Mouse (Mus musculus): ENCODE results near the gene Txndc12.

Txndc12 gene

DNA sequence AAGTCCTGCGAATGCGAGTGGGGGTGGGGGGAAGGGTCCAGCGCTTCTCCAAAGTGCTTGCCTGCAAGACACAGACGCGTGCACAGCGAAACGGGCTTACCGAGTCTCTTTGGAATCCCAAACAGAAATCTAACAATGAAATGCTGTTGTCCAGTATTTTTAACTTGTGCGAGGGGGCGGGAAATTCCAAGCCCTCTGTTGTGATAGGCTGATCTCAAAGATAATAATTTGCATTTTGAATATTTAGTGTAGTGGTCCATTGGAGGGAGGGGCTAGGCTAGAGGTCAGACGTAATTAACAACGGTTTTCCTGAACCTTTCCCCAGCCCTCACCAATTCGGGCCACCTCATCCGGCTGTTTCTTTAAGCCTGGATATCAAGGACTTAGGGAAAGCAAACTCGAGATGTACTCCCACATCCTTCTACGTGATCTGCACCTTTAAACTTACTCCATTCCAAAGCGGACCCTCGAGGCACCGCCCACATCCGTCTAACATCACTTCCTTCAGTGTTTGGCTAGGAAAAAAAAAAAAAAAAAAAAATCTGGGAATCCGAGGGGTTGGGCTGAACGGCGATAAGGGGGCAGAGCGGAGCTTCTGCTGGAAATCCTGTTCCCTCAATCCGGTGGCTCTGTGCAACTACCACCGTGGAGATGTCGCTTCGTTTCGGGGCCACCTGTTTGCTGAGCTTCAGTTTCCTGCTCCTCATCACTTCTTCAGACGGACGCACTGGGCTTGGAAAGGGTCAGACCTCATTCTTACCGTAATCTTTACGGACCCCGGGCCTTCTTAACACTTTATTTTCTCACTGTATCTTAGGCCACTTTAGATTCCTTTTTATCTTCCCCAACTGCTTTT lies at the start of gene Txndc12:
TSS of gene Txndc12 (plus strand) at position 487 of the 856 bp plus-strand sequence.
- peak; percentile 82 for DNase-seq

DNA sequence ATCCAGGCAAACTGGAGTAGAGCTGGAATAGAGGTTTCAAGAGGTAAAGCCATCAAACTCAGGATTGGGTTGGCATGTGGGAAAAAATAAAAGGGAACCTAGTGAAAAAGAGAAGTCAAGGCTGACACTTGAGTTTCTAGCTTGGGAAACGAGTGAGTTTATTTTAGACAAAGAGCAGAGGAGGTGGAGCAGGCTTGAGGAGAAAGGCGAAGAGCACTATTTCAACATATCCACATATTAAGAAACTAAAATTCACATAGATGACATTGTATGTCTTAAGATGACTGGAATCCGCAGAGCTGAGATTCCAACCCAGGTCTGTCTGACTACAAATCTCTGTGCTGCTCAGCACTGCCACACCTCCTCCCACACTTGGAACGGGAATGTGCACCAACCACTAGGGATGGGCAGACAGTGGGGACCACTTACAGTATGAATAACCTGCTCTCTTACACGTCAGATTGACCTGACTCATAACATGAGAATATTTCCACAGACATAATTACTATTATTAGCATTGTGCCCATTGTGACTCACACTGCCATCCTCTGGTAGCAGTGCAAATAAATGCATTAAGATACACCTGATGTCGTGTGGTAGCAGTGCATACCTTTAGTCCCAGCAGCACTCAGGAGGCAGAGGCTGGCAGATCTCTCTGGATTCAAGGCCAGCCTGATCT lies 45.0 kb upstream of the Txndc12 start:
- no peak for DNase-seq

DNA sequence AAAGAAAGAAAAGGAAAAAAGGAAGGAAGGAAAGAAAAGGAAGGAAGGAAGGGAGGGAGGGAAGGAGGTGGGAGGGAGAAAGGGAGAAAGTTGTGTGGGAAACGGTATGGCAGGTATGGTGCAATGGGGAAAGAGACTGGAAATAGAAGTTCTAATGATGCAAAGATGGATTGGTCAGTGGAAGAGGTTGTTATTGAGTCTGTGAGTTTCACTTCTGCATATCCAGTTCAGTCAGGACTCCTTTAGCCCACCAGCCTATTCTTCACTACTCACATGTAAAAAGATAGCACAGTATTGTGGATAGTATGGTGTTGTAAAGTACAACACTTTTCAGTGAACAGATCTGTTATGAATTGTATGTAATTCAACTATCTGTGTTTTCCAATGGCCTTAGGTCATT lies 43.9 kb upstream of the Txndc12 start:
- DNase-seq, result no peak

DNA sequence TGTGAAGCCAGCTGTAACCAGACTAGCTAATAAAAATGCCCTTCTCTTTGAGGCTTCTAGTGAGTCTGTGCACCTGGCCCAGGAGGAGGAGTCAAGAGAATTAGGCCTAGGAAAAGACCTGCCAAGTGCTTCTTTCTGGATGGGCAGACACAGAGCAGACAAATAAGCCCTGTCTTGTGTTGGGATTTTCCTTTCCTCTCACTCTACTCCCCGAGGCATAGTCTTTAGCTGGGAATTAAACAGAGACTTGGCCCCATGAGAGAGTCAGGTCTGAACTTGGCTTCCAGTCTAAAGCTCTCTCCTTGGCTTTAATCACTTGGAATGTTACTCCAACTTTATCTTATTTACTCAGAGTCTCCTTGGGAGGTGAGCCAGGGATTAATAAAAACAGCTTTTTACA lies 40.5 kb upstream of the Txndc12 start:
- no peak for DNase-seq

DNA sequence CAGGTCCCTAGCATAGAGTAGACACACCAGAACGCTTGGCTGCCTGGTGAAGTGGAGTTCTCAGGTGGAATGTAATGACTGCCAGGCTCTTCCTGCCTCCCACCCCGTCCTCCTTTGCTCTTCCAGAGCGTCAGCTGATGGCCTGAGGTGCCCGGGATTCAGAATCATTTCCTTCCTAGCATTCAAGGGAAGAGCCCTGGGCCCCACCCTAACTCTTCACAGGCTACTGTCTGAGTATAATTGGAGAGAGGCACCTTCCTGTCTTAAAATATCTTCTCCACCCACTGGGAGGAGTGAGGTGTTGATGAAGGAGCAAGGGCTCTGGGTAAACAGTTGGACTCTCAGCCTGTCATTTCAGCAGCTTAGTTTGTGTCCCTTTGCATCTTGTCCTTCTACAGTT lies 37.7 kb upstream of the Txndc12 start:
- DNase-seq, result no peak

DNA sequence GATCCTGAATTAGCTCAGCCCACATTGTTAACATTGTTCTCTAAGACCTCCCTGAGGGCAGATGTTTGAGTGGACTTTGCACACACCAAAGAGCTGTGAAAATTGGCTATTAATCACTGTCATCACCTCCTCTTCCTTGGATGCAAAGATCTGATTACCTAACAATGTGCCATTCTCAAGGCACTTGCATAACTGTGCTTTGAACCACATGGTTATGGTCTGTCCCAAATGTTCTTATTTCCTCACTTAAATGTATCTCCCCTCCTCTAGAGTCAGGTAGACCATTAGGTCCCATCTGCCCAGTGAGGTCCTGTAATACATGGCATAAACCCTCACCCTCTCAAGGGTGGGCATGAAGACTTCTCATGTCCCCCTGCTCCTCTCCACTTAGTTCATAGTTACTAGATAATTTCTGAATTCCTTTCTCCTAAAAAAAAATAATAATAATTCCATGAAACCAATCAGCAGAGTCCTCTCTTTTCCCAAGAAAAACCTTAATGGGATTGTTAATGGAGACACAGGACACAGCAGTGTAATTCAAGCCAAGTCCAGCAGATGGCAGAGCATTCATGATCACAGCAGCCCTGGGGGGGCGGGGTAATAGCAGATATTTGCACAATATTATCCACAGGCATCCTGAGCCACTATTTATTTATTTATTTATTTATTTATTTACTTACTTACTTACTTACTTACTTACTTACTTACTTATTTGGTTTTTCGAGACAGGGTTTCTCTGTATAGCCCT lies 36.1 kb upstream of the Txndc12 start:
- peak; percentile 62 for DNase-seq

DNA sequence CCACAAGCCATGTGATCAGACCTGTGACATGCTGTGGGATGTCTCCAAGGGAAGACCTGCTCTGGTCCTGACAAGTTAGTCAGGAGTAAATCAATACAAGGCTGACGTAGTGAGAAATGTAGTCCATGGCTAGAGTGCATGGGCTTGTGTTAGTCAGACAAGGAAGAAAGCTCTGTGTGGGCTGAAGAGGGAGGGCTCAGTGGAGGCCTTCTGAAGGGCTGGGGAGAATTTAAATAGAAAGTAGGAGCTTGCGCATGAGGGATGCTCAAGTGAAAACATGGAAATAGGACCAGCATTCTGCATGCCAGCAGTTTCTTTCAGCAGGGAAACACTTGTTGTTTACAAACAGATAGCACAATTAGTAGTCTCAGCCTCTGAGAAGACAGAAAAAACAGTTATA lies 30.9 kb upstream of the Txndc12 start:
- DNase-seq, result no peak

DNA sequence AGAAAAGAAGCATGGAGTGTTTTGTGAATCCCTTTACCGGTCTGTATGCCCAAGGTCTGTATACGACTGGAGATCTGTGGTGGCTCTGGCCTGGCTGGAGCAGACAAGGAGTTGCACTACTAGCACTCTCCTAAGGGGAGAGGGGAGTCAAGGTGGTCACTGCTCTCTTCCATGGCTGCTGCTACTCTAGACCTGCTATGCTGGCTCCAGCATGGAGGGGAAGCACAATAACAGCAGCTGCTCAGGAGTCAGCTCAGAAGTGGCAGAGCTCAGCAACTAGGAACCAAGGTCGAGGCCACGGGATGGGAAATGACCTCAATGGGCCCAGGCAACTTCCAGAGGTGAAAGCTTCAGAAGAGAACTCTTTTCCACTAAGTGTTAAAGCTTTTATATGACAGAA lies 23.3 kb upstream of the Txndc12 start:
- no peak for DNase-seq

DNA sequence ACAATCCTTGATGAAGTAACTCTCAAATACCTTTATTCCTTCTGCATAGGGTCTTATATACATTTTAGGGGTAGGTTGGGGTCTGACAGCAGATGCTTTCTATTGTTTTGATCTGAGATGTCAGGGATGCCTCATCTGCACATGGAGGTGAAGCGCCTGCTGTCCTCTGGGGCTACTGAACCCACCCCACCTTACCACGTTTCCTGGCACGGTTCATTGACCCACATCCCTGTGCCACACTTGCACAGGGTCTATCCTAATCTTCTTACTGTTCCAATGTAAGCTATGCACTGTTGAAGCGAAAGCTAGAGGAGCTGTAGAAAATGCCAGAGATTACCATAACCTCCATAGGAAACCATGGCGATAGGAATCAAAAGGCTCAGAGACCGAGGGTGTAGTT lies 22.9 kb upstream of the Txndc12 start:
- DNase-seq, result no peak

DNA sequence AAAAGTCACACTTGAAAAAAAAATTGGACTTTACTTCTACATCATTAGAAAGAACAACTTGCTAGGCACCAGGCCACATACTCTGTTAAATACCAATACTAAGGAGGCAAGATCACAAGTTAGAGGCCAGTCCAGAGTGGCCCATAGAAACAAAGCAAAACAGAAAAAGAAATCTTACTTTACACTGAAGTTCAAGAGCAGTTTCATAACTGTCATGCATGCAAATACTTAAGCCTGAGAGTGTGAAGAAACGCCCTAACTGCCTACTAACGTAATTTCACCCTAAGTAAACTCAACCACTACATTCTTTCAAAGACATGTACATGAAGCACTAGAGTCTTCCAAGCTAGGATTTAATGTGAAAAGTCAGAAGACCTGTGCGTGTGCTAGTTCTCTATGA lies 8.7 kb upstream of the Txndc12 start:
- no peak for DNase-seq

DNA sequence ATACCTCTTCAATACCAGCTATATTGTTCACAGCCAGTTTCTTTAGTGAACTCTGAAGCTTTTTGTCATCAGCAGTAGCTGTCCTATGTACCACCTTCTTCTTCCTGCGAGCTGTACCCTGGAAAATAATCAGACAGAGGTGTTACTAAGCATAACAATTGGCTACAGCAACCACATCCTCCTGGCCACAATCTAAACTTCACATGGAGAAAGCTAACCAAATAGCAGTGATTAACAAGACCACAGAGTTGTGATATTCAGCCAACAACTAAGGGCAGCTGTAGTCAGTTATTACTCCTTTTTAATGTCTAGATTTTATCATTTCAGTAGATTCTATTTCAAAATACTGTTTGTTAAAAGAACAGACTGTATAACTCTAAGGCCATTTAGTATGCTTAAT lies 8.3 kb upstream of the Txndc12 start:
- no peak for DNase-seq

DNA sequence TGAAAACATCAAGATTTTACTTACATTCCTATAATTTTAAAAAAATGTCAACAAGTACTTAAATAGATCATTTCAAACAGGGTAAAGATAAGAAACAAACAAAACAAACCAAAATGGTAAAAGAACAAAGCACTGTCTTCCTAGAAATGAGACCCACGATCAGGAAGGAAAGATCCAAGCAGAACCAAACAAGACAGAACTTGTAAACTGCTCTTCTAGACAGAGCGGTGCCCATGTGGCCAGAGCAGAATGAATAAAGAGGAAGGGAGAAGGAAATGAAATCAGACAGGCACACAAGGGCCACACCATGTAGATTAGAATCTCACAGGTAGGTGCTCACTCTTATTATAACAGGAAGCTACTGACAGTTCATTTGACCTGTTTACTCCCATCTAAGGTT lies 7.8 kb upstream of the Txndc12 start:
- no peak for DNase-seq

DNA sequence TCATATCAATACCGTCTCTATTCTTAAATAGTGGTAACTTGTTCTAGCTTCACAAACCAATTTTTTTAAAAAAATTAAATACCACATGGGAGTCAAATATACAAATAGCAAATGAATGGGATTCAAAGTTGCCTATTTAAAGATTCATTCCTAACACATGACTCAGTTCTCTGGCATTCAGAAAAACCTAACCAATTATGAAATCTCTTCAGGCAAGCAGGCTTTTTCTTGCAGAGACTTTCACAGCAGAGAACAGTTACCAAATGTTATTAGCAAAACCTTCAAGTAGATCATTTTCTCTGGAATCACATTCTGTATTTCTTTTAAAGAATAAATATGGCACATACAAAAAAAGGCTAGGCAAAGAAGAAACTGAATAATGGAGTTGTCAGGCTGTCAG lies 3.7 kb upstream of the Txndc12 start:
- DNase-seq, result no peak

DNA sequence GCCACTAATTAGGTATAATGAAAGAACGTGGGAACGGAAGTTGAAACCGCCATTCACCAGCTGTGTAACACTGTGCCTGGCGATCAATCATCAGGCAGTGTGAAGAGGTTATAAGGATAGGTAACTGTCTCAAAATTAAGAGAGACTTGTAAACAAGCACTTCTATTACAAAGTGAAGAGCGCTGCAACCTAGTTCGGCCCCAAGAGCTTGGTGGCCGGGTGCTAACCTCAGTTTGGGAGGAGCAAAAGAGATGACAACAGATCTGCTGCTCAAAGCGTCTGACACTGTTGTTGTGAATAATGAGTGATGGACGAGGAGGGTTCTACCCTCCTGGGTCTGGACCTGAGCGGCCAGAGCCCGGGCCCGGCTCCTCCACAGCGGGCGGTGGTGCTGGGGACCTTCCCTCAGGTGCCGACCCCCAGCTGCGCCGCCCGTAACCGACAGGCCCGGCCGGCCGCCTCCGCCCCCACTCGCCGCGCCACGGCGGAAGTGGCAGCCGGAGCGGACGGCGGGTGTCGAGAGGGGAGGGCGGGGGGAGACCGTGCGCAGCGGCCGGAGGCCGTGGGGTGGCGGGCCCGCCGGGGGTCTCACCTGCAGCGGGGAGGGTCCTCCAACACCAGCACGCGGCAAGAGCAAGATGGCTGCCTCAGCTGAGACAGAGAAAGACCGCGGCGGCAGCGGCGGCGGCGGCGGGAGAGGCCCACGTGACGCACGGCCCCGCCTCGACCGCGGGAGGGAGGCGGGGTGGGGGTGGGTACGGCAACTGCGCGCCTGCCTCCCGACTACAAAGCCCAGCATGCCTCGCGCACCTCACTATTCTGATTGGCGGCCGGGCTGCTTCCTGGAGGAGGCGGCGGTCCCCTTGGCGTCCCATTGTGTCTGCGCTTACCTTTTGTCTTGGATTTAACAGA lies 1.2 kb upstream of the Txndc12 start, which contains the start of gene Btf3l4:
TSS of gene Btf3l4 (minus strand) at position 699 of the 912 bp plus-strand sequence.
- peak; percentile 95 for DNase-seq

DNA sequence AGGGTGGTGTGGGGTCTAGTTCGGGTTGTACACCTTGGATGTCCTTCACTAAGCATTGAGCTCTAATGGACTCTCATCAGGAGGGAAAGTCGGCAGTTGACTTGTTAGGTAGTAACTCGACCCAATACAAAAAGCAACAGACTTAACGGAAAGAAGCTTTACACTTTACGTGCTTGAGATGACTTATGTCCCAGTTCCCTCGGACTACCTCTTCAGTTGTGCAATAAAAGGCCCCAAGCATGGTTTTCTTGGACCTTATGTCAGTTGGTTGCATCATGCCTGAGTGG lies 630 bp upstream of the Txndc12 start:
- no peak for DNase-seq

DNA sequence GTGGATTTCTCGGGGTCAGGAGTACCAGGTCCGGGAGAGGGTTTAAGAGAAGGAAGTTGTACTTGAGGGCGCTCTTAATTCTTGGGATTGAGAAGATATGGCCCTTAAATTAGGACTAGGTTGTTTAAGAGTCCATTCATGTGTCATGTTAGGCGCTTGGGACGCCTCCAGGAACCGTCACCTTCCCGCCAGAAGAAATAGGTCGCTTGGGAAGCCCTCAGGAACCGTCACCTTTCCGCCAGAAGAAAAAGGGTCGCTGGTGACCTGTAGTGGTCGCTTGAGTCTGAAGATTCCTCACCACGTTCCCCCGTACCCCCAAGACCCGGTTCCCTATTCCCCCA lies 540 bp downstream of the Txndc12 start:
- peak; percentile 4 for DNase-seq

DNA sequence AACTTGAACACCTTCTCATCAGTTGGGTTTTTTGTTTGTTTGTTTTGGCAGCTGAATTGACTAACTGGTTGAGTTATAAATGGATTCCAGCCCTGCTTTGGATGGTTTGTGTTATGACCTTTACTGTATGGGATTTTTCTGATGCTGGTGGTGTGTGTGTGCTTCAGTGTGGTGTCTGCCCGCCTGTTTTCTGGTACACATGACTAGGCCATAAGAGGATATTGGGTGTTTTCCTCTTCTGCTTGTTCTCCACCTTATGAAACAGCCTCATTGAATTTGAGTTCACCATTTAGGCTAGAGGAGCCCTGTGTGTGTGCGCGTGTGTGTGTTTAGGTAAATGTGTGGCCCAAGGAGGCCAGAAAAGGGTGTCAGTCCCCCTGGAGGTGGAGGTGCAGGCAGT lies 1.1 kb downstream of the Txndc12 start:
- DNase-seq, result no peak

DNA sequence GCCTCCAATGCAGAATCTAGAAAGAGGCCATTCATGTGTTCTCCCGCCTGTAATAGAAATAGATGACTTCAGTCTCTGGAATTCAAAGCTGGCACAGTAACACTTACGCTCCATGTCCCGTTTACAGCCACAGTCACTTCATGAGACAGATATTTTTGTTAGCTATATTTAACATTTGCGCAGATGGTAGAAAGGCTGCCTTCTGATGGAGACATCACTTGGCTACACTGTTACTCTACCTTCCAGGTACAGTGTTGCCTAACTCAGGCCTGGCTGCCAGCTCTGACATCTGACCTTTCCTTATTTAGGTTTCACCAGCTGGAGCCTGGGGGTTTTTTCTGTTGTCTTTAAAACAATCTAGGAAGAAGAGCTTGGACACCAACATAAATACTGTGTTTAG lies 3.6 kb downstream of the Txndc12 start:
- DNase-seq, result no peak

DNA sequence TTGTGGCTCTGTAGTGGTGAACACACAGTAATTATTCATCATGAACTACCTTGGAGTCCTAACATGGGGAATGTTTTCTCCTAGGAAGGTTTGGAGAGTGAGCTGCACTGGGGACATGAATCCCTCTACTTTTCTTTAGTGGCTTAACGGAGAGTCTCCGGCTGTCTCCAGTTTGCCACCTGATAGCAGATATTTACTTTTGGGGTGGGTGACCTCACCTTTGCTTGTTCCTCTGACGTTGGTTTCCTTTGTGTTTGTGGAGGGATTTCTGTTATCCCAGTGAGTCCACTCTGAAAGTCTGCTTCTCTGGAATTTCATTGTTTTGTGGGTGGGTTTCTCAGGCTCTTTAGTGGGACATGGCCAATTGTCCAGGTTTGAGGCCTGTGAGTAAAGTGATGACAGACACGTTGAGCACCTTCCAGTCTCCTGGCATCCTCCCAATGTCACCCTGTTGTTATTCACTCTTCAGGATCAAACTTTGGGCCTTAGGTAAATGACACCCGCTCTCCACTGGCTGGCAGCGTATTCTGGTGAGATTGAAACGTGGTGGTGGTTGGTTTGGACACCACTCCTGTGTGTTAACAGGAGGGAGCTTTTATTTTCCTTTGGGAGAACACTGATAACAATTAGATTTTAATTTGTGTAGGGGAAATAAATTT lies 7.6 kb downstream of the Txndc12 start:
- no peak for DNase-seq

DNA sequence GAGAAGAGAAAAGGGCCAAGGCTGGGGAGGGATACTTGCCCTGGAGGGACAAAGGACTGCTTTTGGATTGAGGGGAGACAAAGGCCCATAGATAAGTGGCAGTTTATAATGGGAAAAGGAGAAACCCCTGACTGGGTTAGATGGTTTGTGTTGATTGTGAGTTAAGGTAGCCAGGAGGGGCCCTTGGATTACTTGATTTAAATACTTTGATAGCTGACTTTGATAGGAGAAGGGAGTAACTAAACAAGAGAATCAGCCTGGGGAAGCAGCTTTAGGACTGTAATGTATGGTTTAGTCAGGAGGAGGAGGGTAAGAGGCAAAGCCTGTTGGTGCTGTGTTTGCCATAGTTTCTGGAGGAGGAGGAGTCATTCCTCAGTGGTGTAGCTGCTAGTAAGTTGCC lies 8.9 kb downstream of the Txndc12 start:
- no peak for DNase-seq

DNA sequence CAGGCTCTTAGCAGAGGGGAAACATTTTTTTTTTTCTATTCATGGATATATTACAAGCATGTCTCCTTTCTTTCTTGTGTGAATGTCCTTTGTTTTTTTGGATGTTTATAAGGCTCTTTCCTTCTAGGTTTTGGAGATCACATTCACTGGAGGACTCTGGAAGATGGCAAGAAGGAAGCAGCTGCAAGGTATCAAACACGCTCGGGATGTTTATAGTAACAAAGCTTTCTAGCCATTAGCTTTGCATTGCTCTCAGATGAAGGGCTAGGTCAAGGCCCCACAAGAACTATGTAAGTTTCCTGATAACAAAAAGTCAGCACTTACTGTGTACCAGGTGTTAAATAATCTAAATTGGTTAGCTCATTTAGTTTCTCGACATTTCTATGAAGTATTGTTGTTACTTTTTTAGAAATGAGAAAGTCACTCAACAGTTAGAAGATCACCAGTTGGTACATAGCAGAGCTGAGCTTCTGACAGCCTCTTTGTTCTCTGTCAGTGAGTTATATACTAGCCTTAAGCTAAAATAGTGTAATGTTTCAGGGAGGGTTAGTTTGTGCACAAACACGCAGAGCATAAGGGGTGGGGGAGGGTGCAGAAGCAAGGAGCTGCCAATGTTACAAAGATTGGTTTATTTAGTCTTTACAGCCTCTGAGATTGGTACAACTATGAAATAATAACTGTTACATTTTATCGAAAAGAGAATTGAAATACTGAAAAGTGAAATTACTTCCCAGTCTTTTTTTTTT lies 11.6 kb downstream of the Txndc12 start:
- no peak for DNase-seq

Data from liver (tissue).